Mouse (Mus musculus): ENCODE measurements around the gene Trim61.
"Not testable (repeated sequence)": the region's sequence is repeated elsewhere in the genome, so short reads cannot be mapped to it uniquely, and the experiment has no call there.

DNA sequence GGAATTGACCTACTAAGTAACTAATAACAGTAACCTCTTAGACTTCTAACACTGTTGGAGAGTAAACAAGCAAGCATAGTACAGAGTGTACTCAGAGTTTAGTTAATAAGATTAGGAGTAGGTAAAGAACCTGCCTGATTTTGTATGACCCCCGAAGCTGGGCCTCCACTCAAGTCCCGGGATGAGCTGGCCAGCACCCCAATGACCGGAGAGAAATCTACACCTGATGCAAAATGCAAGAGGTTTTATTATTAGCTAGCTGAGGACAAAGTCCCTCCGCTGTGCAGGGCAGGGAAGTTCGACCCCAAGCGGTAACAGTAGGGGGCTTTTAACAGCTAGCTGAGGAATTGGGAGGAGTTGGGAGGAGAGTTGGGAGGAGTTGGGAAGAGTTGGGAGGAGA is 10.7 kb downstream of the Trim61 start:
- TF ChIP-seq CTCF (IDR thresholded peaks at IDR 0.05; ENCODE audit: low read depth); EP300 (optimal IDR thresholded peaks at IDR 0.05): not testable (repeated sequence)

Measured in stomach, postnatal 0 days (tissue).